Mouse (Mus musculus): ENCODE measurements around the gene Nipal3. TPM values are rescaled to one million over a fixed set of nuclear protein-coding genes. Genes with fewer than 3 reads are reported as not detected.

Nipal3 gene
- 2.5 and 2.9 TPM in 2 replicates for polyA plus RNA-seq (2012; rRNA removed)

GRCm38 (mm10) chr4:135494521-135495396 lies at the start of gene Nipal3, which contains the start of gene Stpg1:
Gene Nipal3 (minus strand): TSS chr4:135495038.
Gene Stpg1 (plus strand): TSS chr4:135494790.

GRCm38 (mm10) chr4:135433443-135434394 lies 61.1 kb downstream of the Nipal3 start, which contains the start of gene Rcan3:
Gene Rcan3 (minus strand): TSS chr4:135433853.

DNA sequence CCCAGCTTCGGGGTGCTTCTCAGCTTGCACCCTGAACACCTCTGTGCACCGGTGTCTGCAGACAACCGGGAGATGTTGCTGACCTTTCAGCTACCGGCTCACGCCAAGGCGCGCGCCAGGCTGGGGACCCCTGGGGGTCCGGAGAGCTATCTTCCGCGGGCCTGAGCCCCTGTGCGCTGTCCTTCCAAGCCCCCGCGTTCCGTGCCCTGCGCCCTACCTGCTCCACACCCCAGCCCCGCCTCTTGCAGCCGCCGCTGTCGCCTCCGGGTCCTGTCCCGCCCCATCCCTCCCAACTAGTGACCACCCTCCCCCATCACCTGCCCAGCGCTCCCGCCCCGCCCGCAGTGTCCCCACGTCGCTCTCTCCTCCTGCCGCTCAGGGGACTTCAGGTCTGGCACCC lies 96.8 kb downstream of the Nipal3 start, which contains the start of gene Ncmap:
Gene Ncmap, minus strand, starts transcription at position 237 of the 400 bp plus-strand sequence.

Other genes starting within 250 kb of the Nipal3 start
- gene Clic4, start 222.2 kb downstream of the Nipal3 start, polyA plus RNA-seq (2012; rRNA removed), result 36.8 and 45.2 TPM in 2 replicates
- gene Srrm1, start 141.7 kb downstream of the Nipal3 start, polyA plus RNA-seq (2012; rRNA removed), result 39.1 and 49.0 TPM in 2 replicates
- gene Ncmap, start 96.8 kb downstream of the Nipal3 start, polyA plus RNA-seq (2012; rRNA removed), result 0.02 and 0.05 TPM in 2 replicates
- gene Rcan3, start 61.2 kb downstream of the Nipal3 start, polyA plus RNA-seq (2012; rRNA removed), result 2.0 and 2.5 TPM in 2 replicates
- gene Stpg1, start 248 bp downstream of the Nipal3 start, polyA plus RNA-seq (2012; rRNA removed), result not detected in 2 replicates
- gene Grhl3, start 78.6 kb upstream of the Nipal3 start, polyA plus RNA-seq (2012; rRNA removed), result 0.15 and 0.19 TPM in 2 replicates
- gene Ifnlr1, start 191.2 kb upstream of the Nipal3 start, polyA plus RNA-seq (2012; rRNA removed), result 0.08 and 0.09 TPM in 2 replicates
- gene Il22ra1, start 233.1 kb upstream of the Nipal3 start, polyA plus RNA-seq (2012; rRNA removed), result 1.0 and 1.1 TPM in 2 replicates